ENCODE assay signal across 21 mouse cellular contexts in the genomic region with DNA sequence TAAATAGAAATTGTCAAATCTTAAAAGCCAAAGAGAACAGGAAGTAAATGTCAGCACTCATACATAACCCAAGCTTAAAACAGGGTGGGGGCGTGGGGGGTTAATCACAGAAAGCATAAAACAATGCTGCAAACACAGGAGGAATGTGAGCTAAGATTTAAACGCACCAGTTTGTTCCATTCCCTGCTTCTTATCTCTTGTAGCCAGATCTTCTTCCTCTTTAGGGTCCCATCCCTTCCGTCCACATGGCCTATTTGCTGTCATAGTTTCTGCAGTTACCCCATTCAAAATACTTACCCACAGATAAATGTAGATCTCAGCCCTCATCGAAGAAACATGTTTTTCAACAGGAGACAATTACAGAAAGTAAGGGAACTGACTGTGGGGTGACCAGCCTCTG.
DNase-seq lines count a peak whose midpoint lies in the region; ATAC-seq lines count a peak whose summit lies in the region.
"Had no signal": no experiment of that assay in that cellular context is flagged by ENCODE, and none has a peak within 500 bp of the region (broad histone marks: within the 10 kb centered on the region; RNA-seq: fewer than 3 reads in every experiment).

No protein-coding gene starts in this region.

- no peaks in the 10 kb centered on the region for H3K4me1 ChIP-seq in forebrain, embryonic 13.5 days
- H3K4me1 ChIP-seq: embryonic facial prominence, embryonic 15.5 days; forebrain, embryonic 12.5 days; heart, embryonic 12.5 days; hindbrain, embryonic 12.5 days; intestine, embryonic 15.5 days had no signal

- ATAC-seq in megakaryocyte, adult 5-6 weeks (ENCODE audit: poor library complexity, severe bottlenecking), result peak; percentile 58
- no peak for ATAC-seq in cerebellum, adult (ENCODE audit: insufficient number of reproducible peaks, low FRiP score, low TSS enrichment)
- ATAC-seq in forebrain, embryonic 13.5 days, result no peak
- ATAC-seq: forebrain, postnatal 0 days; intestine, embryonic 15.5 days had no signal

- no peaks in the 10 kb centered on the region for H3K27me3 ChIP-seq in forebrain, embryonic 13.5 days
- H3K27me3 ChIP-seq: CH12.LX; embryonic facial prominence, embryonic 15.5 days; forebrain, embryonic 12.5 days; heart, embryonic 12.5 days; hindbrain, embryonic 12.5 days; intestine, embryonic 15.5 days had no signal

- H3K9me3 ChIP-seq in forebrain, embryonic 13.5 days (replicated peaks), result no peaks in the 10 kb centered on the region
- H3K9me3 ChIP-seq: embryonic facial prominence, embryonic 15.5 days; forebrain, embryonic 12.5 days; heart, embryonic 12.5 days; hindbrain, embryonic 12.5 days; intestine, embryonic 15.5 days had no signal

- H3K36me3 ChIP-seq in forebrain, embryonic 13.5 days (ENCODE audit: poor library complexity, severe bottlenecking), result no peaks in the 10 kb centered on the region
- H3K36me3 ChIP-seq: embryonic facial prominence, embryonic 15.5 days; forebrain, embryonic 12.5 days; heart, embryonic 12.5 days; hindbrain, embryonic 12.5 days; intestine, embryonic 15.5 days had no signal

- peak; percentile 9 for DNase-seq in kidney, postnatal 10 days
- DNase-seq in kidney, adult 18-20 months, result no peak
- peak; percentile 79 for DNase-seq in 416B (ENCODE audit: low read depth)
- peak; percentile 3 for DNase-seq in c-Kit-positive CD71-negative TER-119-negative erythroid progenitor cells, embryonic 14.5 days (ENCODE audit: low read depth)
- no peak for DNase-seq in adrenal gland, adult 18-20 months (ENCODE audit: low spot score in 2 of 2)
- DNase-seq: adrenal gland, postnatal 10 days; cerebellum, adult 18-20 months; cerebellum, adult 9-11 months; embryo, embryonic 11 days; forebrain, postnatal 0 days; gastrocnemius, postnatal 14 days; heart, postnatal 36 days had no signal

- H3K4me3 ChIP-seq in forebrain, embryonic 13.5 days, result no peak overlapping the region
- H3K4me3 ChIP-seq: embryonic facial prominence, embryonic 15.5 days; forebrain, embryonic 12.5 days; heart, embryonic 12.5 days; hindbrain, embryonic 12.5 days; intestine, embryonic 15.5 days had no signal

- no peak overlapping the region for H3K27ac ChIP-seq in forebrain, embryonic 13.5 days
- H3K27ac ChIP-seq: embryonic facial prominence, embryonic 15.5 days; forebrain, embryonic 12.5 days; hindbrain, embryonic 12.5 days; intestine, embryonic 15.5 days had no signal

- no peak overlapping the region for H3K4me2 ChIP-seq in forebrain, embryonic 13.5 days
- H3K4me2 ChIP-seq: embryonic facial prominence, embryonic 15.5 days; forebrain, embryonic 12.5 days; heart, embryonic 12.5 days; hindbrain, embryonic 12.5 days; intestine, embryonic 15.5 days had no signal

- H3K9ac ChIP-seq in forebrain, embryonic 13.5 days, result no peak overlapping the region
- H3K9ac ChIP-seq: embryonic facial prominence, embryonic 15.5 days; forebrain, embryonic 12.5 days; forebrain, postnatal 0 days; heart, embryonic 12.5 days; hindbrain, embryonic 12.5 days; intestine, embryonic 15.5 days had no signal

- 71% methylated on average over 4 of the region's 4 CpGs for WGBS in forebrain, embryonic 13.5 days

Comparison
In these comparisons a context has a peak if more than half of its experiments do, and no peak if none do; other contexts are left out.
1. DNase-seq: peak in kidney, postnatal 10 days (single experiment), 416B (single experiment) and c-Kit-positive CD71-negative TER-119-negative erythroid progenitor cells, embryonic 14.5 days (single experiment); none in kidney, adult 18-20 months (single experiment) and adrenal gland, adult 18-20 months (0 of 2).